Mouse (Mus musculus) heart, embryonic 12.5 days (tissue): Measurements from ENCODE around the gene Kcnq1. TPM values are rescaled to one million over a fixed set of nuclear protein-coding genes. Genes with fewer than 3 reads are reported as not detected.
A peak's percentile ranks its signal among the peaks of the same experiment; 100 is the strongest.

Experiments used
- ATAC-seq: fragments of 200-750 bp; cut with Nextera tagmentation; 2 replicates; pipeline ENCODE4 v1.8.0; 2017; ENCODE audit warnings: moderate TSS enrichment, moderate library complexity; ENCODE audit not compliant: insufficient number of reproducible peaks, low FRiP score
- H3K27ac ChIP-seq: fragments of 300-500 bp; sonication (generic); 2 replicates; pipeline ENCODE4 v1.5.1; 2016; ENCODE audit warnings: mild to moderate bottlenecking, moderate library complexity; ENCODE audit not compliant: poor library complexity, severe bottlenecking
- H3K27me3 ChIP-seq: fragments of 300-500 bp; sonication (generic); replicated peaks from 2 replicates; pipeline ENCODE4 v1.6.1; 2016; ENCODE audit warnings: mild to moderate bottlenecking, moderate library complexity
- H3K36me3 ChIP-seq: fragments of 300-500 bp; sonication (generic); 2 replicates; pipeline ENCODE4 v1.6.1; 2016; ENCODE audit warnings: mild to moderate bottlenecking, moderate library complexity
- H3K4me1 ChIP-seq: fragments of 300-500 bp; sonication (generic); replicated peaks from 2 replicates; pipeline ENCODE4 v1.6.1; 2016; ENCODE audit warnings: mild to moderate bottlenecking
- H3K4me2 ChIP-seq: fragments of 300-500 bp; sonication (generic); 2 replicates; pipeline ENCODE4 v1.6.1; 2016; ENCODE audit warnings: mild to moderate bottlenecking, moderate library complexity
- H3K4me3 ChIP-seq: fragments of 300-500 bp; sonication (generic); 2 replicates; pipeline ENCODE4 v1.5.1; 2016; ENCODE audit warnings: mild to moderate bottlenecking
- H3K9ac ChIP-seq: fragments of 300-500 bp; sonication (generic); 2 replicates; pipeline ENCODE4 v1.6.1; 2016; ENCODE audit warnings: mild to moderate bottlenecking, moderate library complexity
- H3K9me3 ChIP-seq: fragments of 300-500 bp; sonication (generic); replicated peaks from 2 replicates; pipeline ENCODE4 v1.6.1; 2016; ENCODE audit warnings: mild to moderate bottlenecking, moderate library complexity
- WGBS: fragments of 180-500 bp; shearing (Covaris S2); methylation state at CpG from one replicate; pipeline ENCODE4 v1.1.7; 2016; 5-methylcytosine and 5-hydroxymethylcytosine counted together
- polyA plus RNA-seq: library from polyadenylated mRNA; unstranded; fragments of >200 nt; fragmentation: Nextera tagmentation; extraction: Ambion mirVana; gene quantifications from 2 replicates; pipeline ENCODE4 v1.2.1, GENCODE M21; 2016

The Kcnq1 gene
- 12.9 and 15.8 TPM in 2 replicates for polyA plus RNA-seq

- no peaks in the 10 kb centered on the region for H3K9me3 ChIP-seq
- H3K4me2 ChIP-seq, result peak within 1 kb of the TSS; percentile 94
- H3K27ac ChIP-seq, result no peak within 1 kb of the TSS
- no peak for ATAC-seq
- H3K4me3 ChIP-seq, result peak within 1 kb of the TSS; percentile 62
- 66% methylated on average over 4 of the region's 4 CpGs for WGBS
- peak within 1 kb of the TSS; percentile 80 for H3K9ac ChIP-seq
- peaks cover 42% of the 10 kb centered on the region for H3K27me3 ChIP-seq
- no peaks in the 10 kb centered on the region for H3K36me3 ChIP-seq
- peaks cover 49% of the 10 kb centered on the region for H3K4me1 ChIP-seq
These were observed at the start of gene Kcnq1 for GRCm38 (mm10) chr7:143106062-143106461. Gene Kcnq1 (plus strand): TSS chr7:143106362.

- H3K27me3 ChIP-seq, result no peaks in the 10 kb centered on the region
- H3K4me2 ChIP-seq, result peak overlapping the region; percentile 95
- 0 out of 2 replicates have a peak overlapping the region, but pooled peaks have one; percentile 97 for H3K9ac ChIP-seq
- no peaks in the 10 kb centered on the region for H3K9me3 ChIP-seq
- H3K4me3 ChIP-seq, result peak overlapping the region; percentile 5
- peaks cover 42% of the 10 kb centered on the region for H3K36me3 ChIP-seq
- WGBS, result 57% methylated on average over 5 of the region's 5 CpGs
- peak overlapping the region; percentile 96 for H3K27ac ChIP-seq
- H3K4me1 ChIP-seq, result peaks cover 82% of the 10 kb centered on the region
- ATAC-seq, result no peak
These were observed 49.1 kb upstream of the Kcnq1 start for GRCm38 (mm10) chr7:143057023-143057422.

- no peaks in the 10 kb centered on the region for H3K27me3 ChIP-seq
- H3K4me1 ChIP-seq, result peaks cover 80% of the 10 kb centered on the region
- H3K9me3 ChIP-seq, result no peaks in the 10 kb centered on the region
- peak overlapping the region; percentile 95 for H3K4me2 ChIP-seq
- H3K4me3 ChIP-seq, result peak overlapping the region; percentile 12
- H3K27ac ChIP-seq, result peak overlapping the region; percentile 96
- peak overlapping the region; percentile 97 for H3K9ac ChIP-seq
- no peak for ATAC-seq
- H3K36me3 ChIP-seq, result peaks cover 49% of the 10 kb centered on the region
- WGBS, result 7% methylated on average over 9 of the region's 9 CpGs
These were observed 48.4 kb upstream of the Kcnq1 start for GRCm38 (mm10) chr7:143057667-143058220.

GRCm38 (mm10) chr7:143058221-143058697, 47.9 kb upstream of the Kcnq1 start:
- peak overlapping the region; percentile 95 for H3K4me2 ChIP-seq
- H3K4me3 ChIP-seq, result peak overlapping the region; percentile 12
- WGBS, result 9% methylated on average over 5 of the region's 5 CpGs
- ATAC-seq, result peak; percentile 74
- H3K36me3 ChIP-seq, result peaks cover 54% of the 10 kb centered on the region
- H3K9me3 ChIP-seq, result no peaks in the 10 kb centered on the region
- H3K27me3 ChIP-seq, result no peaks in the 10 kb centered on the region
- H3K9ac ChIP-seq, result peak overlapping the region; percentile 97
- H3K4me1 ChIP-seq, result peaks cover 80% of the 10 kb centered on the region
- peak overlapping the region; percentile 96 for H3K27ac ChIP-seq

DNA sequence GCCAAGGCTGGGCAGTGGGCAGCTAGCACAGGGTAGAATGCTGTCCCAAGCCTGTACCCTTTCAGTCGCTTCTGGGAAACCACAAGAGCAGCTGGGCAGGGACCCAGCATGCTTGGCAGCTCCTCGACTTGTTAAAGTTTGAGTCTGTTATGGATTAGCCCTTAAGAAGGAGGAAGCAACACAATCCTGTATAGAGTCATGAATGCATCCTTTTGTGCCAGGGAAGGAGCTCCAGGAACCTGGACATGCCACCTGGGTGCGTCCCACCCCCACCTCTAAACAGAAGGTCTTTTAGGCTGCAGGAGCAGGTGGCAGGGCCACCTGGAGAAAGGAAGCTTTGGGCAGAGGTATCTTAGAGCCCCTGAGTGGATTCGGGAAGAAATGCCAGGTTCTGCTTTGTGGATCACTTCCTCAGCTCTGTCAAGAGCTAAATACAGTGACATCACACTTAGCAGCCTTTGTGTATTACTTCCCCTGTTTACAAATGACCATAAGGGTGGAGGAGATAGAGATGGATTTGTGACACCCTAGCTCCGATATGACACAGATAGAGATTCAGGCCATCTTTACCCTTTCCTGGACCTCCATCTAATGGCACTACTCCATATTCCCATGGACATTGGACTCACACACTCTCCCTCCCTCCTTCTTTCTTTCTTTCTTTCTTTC, 46.8 kb upstream of the Kcnq1 start:
- Histone ChIP-seq H3K4me2 (peak overlapping the region; percentile 95), H3K9me3 (no peaks in the 10 kb centered on the region), H3K36me3 (peaks cover 65% of the 10 kb centered on the region), H3K9ac (peak overlapping the region; percentile 57), H3K4me1 (peaks cover 75% of the 10 kb centered on the region), H3K4me3 (no peak overlapping the region), H3K27ac (peak overlapping the region; percentile 96), H3K27me3 (no peaks in the 10 kb centered on the region)
- 63% methylated on average over 5 of the region's 5 CpGs for WGBS
- ATAC-seq, result no peak

- Histone ChIP-seq H3K9me3 (no peaks in the 10 kb centered on the region), H3K36me3 (peaks cover 80% of the 10 kb centered on the region), H3K27me3 (no peaks in the 10 kb centered on the region), H3K4me2 (no peak overlapping the region), H3K4me3 (no peak overlapping the region), H3K27ac (no peak overlapping the region), H3K9ac (no peak overlapping the region), H3K4me1 (peaks cover 44% of the 10 kb centered on the region)
- no peak for ATAC-seq
- 72% methylated on average over 2 of the region's 2 CpGs for WGBS
These were observed 43.5 kb upstream of the Kcnq1 start for GRCm38 (mm10) chr7:143062704-143063103.

GRCm38 (mm10) chr7:143064226-143064625, 41.9 kb upstream of the Kcnq1 start:
- H3K27ac ChIP-seq, result no peak overlapping the region
- H3K4me2 ChIP-seq, result no peak overlapping the region
- no peaks in the 10 kb centered on the region for H3K9me3 ChIP-seq
- no peaks in the 10 kb centered on the region for H3K27me3 ChIP-seq
- H3K4me1 ChIP-seq, result peaks cover 36% of the 10 kb centered on the region
- H3K36me3 ChIP-seq, result peaks cover 86% of the 10 kb centered on the region
- no peak overlapping the region for H3K9ac ChIP-seq
- no peak for ATAC-seq
- no peak overlapping the region for H3K4me3 ChIP-seq
- WGBS, result 79% methylated on average over 6 of the region's 6 CpGs

DNA sequence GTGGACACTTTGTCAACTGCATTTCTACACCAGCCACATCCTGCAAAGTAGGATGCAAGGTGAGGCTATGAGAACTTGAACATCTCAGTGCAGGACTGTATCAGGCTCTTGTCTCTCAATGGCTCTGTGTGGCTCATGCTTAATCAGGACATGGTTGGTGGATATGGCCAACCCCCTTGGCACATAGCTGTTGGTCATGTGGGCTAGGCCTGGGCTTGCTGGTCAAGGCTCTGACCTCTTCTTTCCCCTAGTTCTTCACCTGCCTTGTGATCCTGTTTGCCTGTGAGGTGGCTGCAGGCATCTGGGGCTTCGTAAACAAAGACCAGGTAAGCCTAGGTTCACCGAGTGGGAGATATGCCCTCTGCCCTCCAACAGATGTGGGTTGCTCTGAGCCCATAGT, 40.5 kb upstream of the Kcnq1 start:
- no peak overlapping the region for H3K4me2 ChIP-seq
- no peaks in the 10 kb centered on the region for H3K27me3 ChIP-seq
- WGBS, result 90% methylated on average over 2 of the region's 2 CpGs
- H3K9me3 ChIP-seq, result no peaks in the 10 kb centered on the region
- no peak overlapping the region for H3K4me3 ChIP-seq
- peaks cover 76% of the 10 kb centered on the region for H3K36me3 ChIP-seq
- no peak overlapping the region for H3K9ac ChIP-seq
- H3K4me1 ChIP-seq, result peaks cover 31% of the 10 kb centered on the region
- ATAC-seq, result no peak
- no peak overlapping the region for H3K27ac ChIP-seq

- no peak overlapping the region for H3K4me2 ChIP-seq
- H3K36me3 ChIP-seq, result peaks cover 67% of the 10 kb centered on the region
- peak overlapping the region; percentile 91 for H3K27ac ChIP-seq
- no peaks in the 10 kb centered on the region for H3K27me3 ChIP-seq
- H3K4me3 ChIP-seq, result no peak overlapping the region
- no peak for ATAC-seq
- H3K9me3 ChIP-seq, result no peaks in the 10 kb centered on the region
- H3K9ac ChIP-seq, result no peak overlapping the region
- WGBS, result 77% methylated on average over 2 of the region's 2 CpGs
- peaks cover 24% of the 10 kb centered on the region for H3K4me1 ChIP-seq
These were observed 38.7 kb upstream of the Kcnq1 start for GRCm38 (mm10) chr7:143067469-143067868.

GRCm38 (mm10) chr7:143067897-143068296, 38.3 kb upstream of the Kcnq1 start:
- peaks cover 24% of the 10 kb centered on the region for H3K4me1 ChIP-seq
- H3K27ac ChIP-seq, result peak overlapping the region; percentile 91
- no peak overlapping the region for H3K9ac ChIP-seq
- H3K4me3 ChIP-seq, result no peak overlapping the region
- H3K4me2 ChIP-seq, result peak overlapping the region; percentile 97; the same call in 1 of the 2 replicates
- 78% methylated on average over 3 of the region's 3 CpGs for WGBS
- H3K36me3 ChIP-seq, result peaks cover 63% of the 10 kb centered on the region
- H3K27me3 ChIP-seq, result no peaks in the 10 kb centered on the region
- ATAC-seq, result no peak
- H3K9me3 ChIP-seq, result no peaks in the 10 kb centered on the region

DNA sequence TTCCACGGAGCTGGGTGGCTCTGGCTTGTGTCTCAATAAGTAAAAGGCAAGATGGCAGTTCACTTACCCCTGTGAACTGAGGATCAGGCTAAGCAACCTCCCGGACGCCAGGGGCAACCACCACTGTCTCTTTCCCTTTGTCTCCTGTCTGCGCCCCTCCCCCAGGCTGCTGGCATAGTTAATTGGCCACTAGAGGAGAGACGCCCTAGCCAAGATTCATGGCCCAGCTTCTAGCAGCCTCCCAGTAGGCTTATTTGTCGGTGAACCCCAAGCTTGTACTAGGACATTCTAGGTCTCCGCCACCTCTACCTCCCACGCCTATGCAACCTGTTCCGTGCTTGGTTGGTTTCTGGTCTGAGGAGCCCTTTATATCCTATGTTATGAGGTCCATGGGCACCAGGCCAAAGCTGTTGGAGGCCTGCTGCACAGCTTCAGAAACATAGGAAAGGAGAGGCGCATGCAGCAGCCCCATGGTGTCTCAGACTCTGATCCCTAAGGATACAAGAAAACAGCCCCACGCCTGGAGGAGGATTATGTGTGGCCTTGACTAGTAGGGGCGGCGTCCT, 37.8 kb upstream of the Kcnq1 start:
- peaks cover 24% of the 10 kb centered on the region for H3K4me1 ChIP-seq
- H3K9me3 ChIP-seq, result no peaks in the 10 kb centered on the region
- H3K27ac ChIP-seq, result peak overlapping the region; percentile 91
- peak overlapping the region; percentile 37; the same call in 1 of the 2 replicates for H3K9ac ChIP-seq
- peaks cover 58% of the 10 kb centered on the region for H3K36me3 ChIP-seq
- no peaks in the 10 kb centered on the region for H3K27me3 ChIP-seq
- WGBS, result 53% methylated on average over 13 of the region's 13 CpGs
- peak overlapping the region; percentile 82 for H3K4me3 ChIP-seq
- no peak; the same call in 1 of the 2 replicates for ATAC-seq
- H3K4me2 ChIP-seq, result peak overlapping the region; percentile 97
